Mouse (Mus musculus) thymus, postnatal 14 days (tissue): Measurements from ENCODE around the gene Spindoc.

Experiments used
- DNase-seq: peaks from one replicate; pipeline ENCODE4 v3.0.0; 2021

Spindoc gene

GRCm38 (mm10) chr19:7321391-7321790 is 61.4 kb downstream of the Spindoc start:
- DNase-seq = no peak

GRCm38 (mm10) chr19:7320181-7320580 is 62.6 kb downstream of the Spindoc start:
- no peak for DNase-seq

GRCm38 (mm10) chr19:7317716-7318115 is 65.1 kb downstream of the Spindoc start:
- no peak for DNase-seq

- no peak for DNase-seq
Measured at GRCm38 (mm10) chr19:7316822-7317221, 66.0 kb downstream of the Spindoc start.

GRCm38 (mm10) chr19:7315587-7315984 is 67.2 kb downstream of the Spindoc start:
- DNase-seq = no peak

GRCm38 (mm10) chr19:7314976-7315586 is 67.7 kb downstream of the Spindoc start:
- no peak for DNase-seq

- no peak for DNase-seq
Measured at GRCm38 (mm10) chr19:7313660-7314059, 69.1 kb downstream of the Spindoc start.

- no peak for DNase-seq
Measured at GRCm38 (mm10) chr19:7311306-7311705, 71.5 kb downstream of the Spindoc start.

GRCm38 (mm10) chr19:7310704-7311103 is 72.1 kb downstream of the Spindoc start:
- DNase-seq = no peak

GRCm38 (mm10) chr19:7309738-7310330 is 73.0 kb downstream of the Spindoc start:
- DNase-seq = no peak

GRCm38 (mm10) chr19:7307995-7308770 is 74.6 kb downstream of the Spindoc start:
- DNase-seq = no peak

GRCm38 (mm10) chr19:7306968-7307367 is 75.8 kb downstream of the Spindoc start:
- DNase-seq = no peak

- no peak for DNase-seq
Measured at GRCm38 (mm10) chr19:7305380-7306310, 77.1 kb downstream of the Spindoc start.

GRCm38 (mm10) chr19:7304801-7305200 is 78.0 kb downstream of the Spindoc start:
- DNase-seq = no peak
